Mouse (Mus musculus) layer of hippocampus, adult 18-20 months (tissue): ENCODE measurements around the gene Gnaq. TPM values are rescaled to one million over a fixed set of nuclear protein-coding genes. Genes with fewer than 3 reads are reported as not detected.

Experiments used
- DNase-seq, 2 experiments: peaks; one replicate each; pipeline ENCODE4 v3.0.0; 2022; ENCODE audit warnings: low spot score in 2 of 2
- total RNA-seq, 2 experiments: library from RNA; stranded (reverse); gene quantifications; 2 replicates each; pipeline ENCODE4 v1.2.3; 2021

Gene Gnaq
- total RNA-seq, 2 experiments from 2014 or later = 189 to 204 TPM

DNA sequence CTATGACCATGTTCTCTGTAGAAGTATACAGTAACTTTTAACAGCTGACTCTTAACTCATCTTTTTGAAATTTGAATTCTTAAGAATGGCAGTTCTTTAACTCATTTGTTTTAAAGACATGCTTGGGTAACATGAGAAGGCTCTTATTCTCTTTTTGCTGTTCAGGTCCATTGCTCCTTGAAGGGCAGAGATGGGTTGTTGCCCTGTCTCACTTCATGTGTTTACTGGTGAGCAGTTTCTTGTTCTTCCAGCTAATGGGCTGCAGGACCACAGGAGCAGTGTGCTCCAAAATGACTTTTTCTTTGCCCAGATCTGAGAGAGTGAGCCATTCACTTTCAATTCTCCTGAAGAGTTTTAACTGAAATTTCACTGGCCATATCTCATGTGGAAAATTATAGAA is 176.4 kb downstream of the Gnaq start:
- DNase-seq = no peak

DNA sequence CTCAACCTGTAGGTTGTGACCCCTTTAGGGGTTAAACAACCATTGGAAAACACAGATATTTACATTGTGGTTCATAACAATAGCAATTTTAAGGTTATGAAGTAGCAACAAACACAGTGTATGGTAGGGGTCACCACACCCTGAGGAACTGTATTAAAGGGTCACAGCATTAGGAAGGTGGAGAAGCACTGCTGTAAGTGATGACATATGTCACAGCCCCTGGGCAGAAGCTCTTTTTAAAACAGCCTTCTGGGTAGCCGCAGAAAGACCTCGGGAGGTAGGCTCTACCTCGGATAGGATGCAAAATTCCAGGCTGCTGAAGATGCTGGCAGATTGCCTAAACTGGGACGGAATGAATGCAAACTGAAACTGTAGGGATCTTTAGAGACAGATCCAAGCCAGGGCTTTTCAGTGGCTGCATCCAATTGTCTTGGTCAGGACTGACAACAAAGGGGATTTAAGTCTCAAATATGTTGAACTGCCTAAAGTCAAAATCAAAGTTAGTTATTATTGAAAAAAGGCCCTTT is 181.7 kb downstream of the Gnaq start:
- no peak for DNase-seq

DNA sequence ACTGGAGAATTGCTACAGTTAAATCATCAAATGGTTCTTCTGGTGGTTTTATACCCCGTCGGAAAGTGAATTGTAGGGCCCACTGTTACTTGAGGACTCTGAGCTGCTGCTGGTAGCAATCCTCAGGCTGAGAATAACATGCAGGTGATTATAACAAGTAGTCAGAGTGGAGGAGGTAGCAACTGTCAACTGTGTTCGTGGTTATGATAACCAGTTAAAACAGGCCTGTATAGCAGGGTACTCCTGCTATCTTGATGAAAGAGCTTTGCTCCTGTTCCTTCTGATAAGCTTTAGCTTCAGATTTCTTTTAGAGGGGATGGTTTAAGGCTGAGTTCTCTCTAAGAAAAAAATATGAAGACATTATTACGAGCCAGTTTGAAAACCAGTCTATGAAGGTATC is 182.9 kb downstream of the Gnaq start:
- DNase-seq = no peak

DNA sequence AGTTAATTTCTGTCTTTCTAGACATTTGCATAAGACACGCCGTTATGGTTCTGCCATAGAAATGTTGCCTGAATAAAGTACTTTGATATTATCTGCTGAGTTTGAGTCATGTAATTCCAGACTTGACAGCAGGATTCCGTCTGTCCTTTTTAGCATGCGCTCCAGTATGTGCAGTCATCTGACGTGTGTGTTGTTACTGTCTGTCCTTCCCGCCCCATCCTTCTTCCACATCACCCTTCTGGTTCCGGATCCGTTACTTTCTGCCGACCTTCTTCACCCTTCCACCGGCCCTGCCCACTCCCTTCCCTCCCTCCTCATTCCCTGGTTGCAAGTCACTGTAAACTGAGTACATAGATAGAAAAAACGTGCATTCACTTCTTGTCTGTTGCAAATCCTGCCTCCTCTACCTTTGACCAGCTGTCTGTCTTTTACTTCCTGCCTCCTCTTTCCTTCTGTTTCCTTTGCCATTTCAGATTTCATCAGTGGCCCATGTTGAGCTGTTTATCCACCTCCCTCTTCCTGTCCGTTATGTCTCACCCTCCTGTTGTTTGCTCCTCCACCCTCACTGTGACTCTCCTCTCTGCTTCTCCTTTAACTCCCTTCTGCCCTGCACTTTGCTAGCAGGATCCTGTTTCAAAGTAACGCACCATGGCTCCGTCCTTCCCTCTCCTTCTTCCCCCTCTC is 185.6 kb downstream of the Gnaq start:
- peak; percentile 20 to 73 for DNase-seq

DNA sequence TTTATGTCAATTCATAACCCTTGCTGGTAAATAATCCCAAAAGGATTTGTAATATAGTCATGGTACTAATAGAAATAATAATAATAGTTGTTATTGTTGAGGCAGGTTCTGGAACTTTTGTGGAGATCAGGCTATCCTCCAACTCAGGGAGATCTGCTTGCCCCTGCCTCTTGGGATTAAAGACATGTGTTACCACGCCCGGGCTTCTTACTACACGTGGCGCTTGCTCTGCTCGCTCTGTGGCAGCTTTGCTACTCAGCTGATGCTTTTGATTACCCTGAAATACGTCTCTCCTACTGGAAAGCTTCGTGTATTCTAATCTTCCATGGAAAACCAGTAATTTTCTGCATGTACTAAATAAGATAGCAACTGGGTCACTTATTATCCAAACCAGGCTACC is 187.4 kb downstream of the Gnaq start:
- no peak for DNase-seq

DNA sequence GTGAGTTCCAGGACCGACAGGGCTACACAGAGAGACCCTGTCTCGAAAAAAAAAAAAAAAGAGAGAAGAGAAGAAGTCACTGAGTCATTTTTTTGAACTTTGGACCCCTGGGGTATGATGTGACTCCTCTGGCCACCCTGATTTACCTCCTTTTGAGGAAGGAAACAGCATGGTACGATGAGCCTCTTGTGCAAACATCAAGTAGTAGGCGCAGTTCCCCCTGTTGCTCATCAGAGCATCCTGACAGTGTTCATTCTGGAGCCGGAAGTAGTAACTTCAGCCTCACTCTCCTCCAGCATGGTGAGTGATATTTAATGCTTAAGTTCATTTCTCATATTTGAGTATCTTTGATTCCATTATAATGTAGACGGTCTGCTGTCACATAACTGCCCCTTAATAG is 190.4 kb downstream of the Gnaq start:
- DNase-seq = no peak

DNA sequence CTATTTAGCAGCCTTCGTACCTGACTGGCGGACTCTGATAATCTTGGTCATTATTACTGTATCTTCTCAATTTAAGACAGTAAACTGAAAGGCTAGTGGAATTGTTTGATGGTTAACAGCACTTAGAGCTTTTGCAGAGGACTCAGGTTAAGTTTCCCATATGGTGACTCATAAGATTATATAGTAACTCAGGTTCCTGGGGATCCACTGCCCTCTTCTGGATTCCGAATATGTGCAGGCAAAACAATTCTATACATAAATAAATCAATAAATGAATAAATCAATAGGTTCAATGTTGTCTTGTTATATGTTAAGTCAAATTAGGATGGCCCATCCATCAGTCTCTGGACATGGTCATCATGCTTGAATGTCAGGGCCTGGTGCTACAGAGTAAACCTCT is 191.6 kb downstream of the Gnaq start:
- DNase-seq = no peak

DNA sequence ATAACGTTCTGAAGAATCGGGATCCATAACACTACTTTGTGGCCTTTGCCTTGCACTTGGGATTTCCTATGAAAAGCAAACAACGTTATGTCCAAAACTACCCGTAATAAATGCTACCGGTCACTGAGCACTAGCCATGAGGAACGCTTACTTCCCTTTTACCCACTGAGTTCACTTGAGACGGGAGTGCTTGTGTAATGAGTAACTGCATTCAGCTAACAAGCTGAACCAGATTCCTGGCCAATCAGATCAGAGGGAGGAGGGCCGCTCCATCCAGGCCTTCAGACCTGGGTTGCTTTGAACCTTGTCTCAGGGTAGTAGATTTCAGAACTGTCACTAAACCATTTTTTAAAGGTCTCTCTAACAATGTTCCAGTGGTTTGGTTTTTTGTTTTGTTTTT is 193.3 kb downstream of the Gnaq start:
- no peak for DNase-seq

GRCm38 (mm10) chr19:16327401-16328073 is 194.9 kb downstream of the Gnaq start:
- DNase-seq = peak in 1 of 2 experiments; percentile 60

DNA sequence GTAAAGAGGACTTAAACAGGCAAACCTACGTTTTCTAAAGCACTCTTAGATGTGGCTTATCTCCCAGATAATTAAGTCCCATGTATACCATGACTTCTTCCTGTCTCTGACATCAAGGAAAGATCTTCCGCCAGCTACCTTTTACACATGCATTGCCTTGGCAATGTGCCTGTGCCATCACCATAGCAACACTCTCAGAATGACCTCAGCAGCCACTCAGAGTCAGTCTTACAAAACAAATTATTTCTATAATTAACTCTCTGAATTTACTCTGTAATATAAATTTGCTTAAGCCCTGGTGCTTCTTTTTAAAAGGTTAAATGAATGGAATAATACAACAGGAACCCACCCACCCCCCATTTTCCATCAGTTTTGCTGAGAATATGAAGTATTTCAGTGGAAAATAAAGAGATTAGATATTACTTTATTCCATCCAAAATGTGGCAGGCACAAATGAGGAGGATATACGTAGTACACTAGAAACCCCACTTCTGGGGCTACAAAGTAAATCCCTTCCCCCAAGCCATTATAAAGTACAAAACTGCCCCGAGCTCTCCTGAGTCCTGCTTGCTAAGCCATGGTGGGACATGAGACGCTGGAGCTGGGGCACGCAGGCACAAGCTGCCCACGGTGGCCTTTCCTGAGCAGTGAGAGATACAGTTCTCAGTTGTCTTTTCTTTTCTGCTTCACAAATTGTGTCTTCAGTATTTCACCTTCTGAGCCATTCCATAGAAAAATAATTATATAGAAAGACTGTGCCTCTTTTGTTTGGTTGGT is 195.6 kb downstream of the Gnaq start:
- DNase-seq = peak; percentile 27 to 62

- no peak for DNase-seq
These were observed 196.4 kb downstream of the Gnaq start for GRCm38 (mm10) chr19:16329056-16329455.

- no peak for DNase-seq
These were observed 197.0 kb downstream of the Gnaq start for GRCm38 (mm10) chr19:16329648-16330047.

GRCm38 (mm10) chr19:16330161-16330560 is 197.5 kb downstream of the Gnaq start:
- no peak for DNase-seq

- DNase-seq = no peak
These were observed 198.4 kb downstream of the Gnaq start for GRCm38 (mm10) chr19:16331047-16331446.

DNA sequence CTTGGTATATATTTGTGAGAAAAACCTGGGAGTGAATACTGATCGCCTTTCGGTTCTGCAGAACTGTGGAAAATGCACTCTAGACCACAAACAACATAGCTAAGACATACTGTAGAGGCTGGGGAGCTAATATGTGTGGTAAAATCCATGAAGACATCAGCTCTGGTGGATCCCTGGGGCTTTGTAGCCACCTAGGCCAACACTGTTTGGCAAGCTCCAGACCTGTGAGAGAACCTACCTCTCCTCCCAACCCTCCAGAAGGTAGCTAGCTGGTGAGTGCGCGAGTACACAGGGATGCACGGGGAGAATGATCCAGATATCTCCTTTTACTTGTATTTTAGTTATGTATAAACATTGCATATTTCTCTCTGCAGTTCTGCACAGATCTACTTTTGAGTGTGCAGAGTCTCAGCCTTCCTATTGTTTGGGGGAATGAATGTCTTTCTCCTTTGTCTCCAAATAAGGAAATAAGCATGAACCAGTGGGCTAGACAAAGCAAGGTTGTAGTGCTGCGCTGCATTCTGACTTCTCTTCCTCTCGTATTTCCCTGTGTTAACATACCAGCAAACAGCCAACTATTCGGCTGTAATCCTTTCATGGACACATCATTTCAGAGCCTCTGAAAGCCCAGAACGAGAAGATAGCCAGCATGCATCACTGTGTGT is 205.4 kb downstream of the Gnaq start:
- no peak for DNase-seq

- no peak for DNase-seq
These were observed 207.4 kb downstream of the Gnaq start for GRCm38 (mm10) chr19:16339954-16340586.

- no peak for DNase-seq
These were observed 210.1 kb downstream of the Gnaq start for GRCm38 (mm10) chr19:16342702-16343101.

- DNase-seq = peak in 1 of 2 experiments; percentile 65
These were observed 212.9 kb downstream of the Gnaq start for GRCm38 (mm10) chr19:16345516-16345915.

DNA sequence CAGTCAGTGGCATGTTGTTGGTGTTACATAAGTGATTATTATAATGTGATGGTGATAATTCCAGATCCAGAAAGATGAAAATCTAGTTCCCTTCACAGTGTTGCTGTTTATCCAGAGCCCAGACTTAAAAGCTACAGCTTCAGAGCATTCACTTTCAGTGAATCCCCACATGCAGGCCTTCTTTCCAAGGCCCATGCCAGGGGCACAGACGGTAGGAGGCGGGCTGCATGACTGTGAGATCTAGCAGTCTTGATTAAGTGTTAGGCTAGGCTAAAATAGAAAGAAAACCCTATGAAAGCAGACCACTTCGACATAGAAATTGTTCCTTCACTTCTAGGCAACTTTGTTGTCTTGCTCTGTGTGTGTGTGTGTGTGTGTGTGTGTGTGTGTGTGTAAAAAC is 214.4 kb downstream of the Gnaq start:
- DNase-seq = peak; percentile 60 to 84

GRCm38 (mm10) chr19:16353701-16354136 is 221.1 kb downstream of the Gnaq start:
- DNase-seq = no peak

DNA sequence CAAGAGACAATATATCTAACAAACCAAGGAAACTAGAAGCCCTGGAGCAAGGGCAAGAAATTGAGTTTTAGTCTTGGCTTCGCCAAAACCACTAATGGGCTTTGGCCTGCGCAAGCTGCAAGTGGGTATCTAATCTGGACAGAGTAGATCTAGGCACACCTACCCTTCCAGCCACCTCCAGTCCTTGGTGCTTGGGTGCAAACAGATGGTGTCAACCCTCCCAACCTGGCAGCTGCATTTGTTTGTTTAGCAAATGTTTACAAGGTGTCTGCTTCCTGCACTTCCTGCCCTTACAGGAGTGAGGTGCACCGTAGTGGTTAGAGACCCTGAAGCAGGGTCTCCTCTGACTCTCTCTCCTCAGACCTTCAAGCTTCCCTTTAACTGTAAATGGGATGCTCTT is 225.5 kb downstream of the Gnaq start:
- no peak for DNase-seq
